Mouse (Mus musculus) frontal cortex, postnatal 14 days (tissue): ENCODE data around the gene Sgsm2.

Experiments used
- DNase-seq, 2 experiments: peaks; one replicate each; pipeline ENCODE4 v3.0.0; 2022; ENCODE audit warnings: low spot score in 2 of 2

Sgsm2 gene

GRCm38 (mm10) chr11:74881979-74882378 lies 14.9 kb downstream of the Sgsm2 start:
- no peak for DNase-seq

GRCm38 (mm10) chr11:74880999-74881398 lies 15.9 kb downstream of the Sgsm2 start:
- no peak for DNase-seq

- DNase-seq: peak; percentile 64 to 74
Observed at GRCm38 (mm10) chr11:74876801-74877200, 20.1 kb downstream of the Sgsm2 start.

DNA sequence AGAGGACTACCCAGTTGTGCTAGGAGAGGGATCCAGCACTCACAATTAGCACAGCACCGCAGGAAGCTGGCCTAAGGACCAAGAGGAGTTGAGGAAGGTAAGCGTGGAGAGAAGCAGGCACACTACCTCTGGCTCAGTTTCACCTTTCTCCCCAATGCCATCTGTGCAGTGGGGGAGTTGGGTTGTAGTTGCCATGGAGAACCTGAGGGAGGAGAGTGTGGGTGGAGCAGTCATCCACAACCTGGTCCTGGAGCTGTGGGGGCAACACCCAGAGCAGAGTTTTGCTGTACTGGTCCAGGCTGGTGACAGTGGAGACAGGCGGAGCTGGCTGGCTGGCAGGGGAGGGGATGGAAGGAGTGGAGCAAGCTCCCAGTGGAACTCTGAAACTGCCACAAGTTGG lies 22.2 kb downstream of the Sgsm2 start:
- DNase-seq: no peak

DNA sequence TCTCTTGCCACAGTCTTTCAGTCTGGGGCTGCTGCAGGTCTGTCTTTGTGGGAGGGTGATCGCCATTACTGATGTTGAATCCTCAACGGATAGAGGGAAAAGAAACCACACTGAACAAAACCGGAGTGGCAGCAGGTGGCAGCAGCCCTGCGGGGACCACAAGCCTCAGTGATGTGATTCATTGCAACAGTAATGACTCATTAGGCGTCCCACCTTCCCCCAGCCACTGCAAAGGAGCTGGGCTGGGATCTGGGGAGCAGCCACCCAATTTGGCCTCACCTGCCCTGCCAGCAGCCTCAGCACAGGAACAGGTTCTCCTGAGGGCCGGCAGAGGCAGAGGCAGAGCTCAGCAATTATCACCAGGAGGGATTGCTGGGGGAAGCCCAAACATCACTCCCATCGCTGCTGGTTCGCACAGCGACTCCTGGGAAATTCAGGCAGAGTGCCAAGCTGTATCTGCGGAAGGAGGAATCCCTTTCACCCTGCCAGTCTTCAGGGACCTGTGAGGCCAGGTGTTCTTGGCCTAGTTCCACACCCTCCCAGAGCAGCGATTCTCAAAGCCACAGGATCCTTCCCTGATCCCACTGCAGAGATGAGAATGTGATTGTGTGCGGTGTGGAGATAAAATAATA lies 25.8 kb downstream of the Sgsm2 start:
- DNase-seq: peak in 1 of 2 experiments; percentile 45

- DNase-seq: no peak
Observed at GRCm38 (mm10) chr11:74870544-74870943, 26.3 kb downstream of the Sgsm2 start.

DNA sequence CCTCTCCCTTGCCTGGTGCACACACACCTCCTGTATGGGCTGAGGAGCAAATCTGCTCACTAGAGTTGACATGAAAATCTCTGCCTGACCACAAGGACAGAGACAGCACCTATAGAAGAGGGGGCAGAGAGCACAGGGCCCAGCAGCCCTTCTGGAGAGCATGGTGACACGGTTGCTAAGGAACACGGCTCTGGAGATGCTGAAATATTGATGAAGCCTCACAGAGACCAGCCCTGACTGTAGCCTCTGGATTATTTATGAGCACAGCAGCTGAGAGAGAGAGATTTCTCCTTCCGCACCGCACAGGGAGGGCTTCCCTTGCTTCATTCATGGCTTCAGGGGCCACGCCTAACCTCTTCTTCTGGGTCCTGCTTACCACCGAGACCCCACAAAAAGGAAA lies 27.3 kb downstream of the Sgsm2 start:
- no peak for DNase-seq

GRCm38 (mm10) chr11:74868046-74868760 lies 28.7 kb downstream of the Sgsm2 start:
- DNase-seq: no peak

DNA sequence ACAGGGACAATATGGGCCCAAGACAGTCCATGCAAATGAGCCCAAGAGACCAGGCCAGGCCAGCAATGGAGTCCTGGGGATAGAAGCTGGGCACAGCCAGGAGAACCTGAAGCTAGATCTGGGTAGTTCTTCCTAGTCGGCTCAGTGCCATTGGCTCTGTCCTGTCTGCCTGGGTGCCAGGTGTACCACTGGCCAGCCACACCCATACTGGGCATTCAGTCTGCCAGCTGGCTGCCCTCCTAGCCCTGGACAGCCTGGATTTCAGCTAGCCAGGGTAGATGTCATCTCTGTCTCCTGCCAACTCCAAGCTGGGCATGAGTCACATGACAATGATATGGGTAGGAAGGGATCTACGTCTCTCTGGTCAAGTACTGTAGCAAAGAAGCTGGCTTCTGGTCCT lies 29.7 kb downstream of the Sgsm2 start:
- DNase-seq: no peak

GRCm38 (mm10) chr11:74866640-74867039 lies 30.2 kb downstream of the Sgsm2 start:
- no peak for DNase-seq

GRCm38 (mm10) chr11:74865252-74865651 lies 31.6 kb downstream of the Sgsm2 start:
- DNase-seq: no peak

DNA sequence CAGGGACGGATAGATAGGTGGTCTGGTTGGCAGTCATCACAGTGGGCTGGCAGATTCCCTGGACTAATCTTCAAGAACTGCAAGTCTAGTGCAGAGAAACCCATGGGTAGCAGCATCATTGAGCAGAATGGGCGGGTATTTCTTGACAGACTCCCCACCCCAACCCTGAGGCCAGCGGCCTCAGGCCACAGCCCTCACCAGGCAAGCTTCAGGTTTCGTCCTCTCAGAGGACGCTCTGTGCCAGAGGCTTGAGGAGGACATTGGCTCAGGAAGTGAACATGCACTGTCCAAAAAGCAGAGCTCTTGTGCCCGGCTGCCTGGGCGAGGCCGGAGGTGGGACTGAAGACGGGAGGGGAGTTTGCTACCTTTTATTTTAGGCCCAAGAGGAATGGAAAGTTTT lies 32.4 kb downstream of the Sgsm2 start:
- no peak for DNase-seq

DNA sequence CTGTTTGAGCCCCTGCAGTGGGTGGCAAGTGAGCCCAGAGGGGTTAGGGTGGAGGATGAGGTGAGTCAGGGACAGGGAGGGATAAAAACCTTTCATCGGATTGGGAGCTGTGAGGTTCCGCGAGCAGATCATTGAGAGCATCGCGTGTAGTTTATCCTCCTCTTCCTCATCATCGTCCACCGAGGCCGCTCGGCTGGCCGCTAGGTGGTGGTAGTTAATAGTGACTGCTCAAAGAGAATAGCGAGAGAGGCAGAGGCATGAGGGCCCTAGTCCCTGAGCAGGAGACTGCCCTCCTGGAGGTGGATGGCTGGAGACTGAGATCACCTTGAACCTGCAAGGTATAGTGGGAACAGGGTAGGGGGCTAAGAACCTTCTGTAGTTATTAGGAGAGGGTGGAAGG lies 33.4 kb downstream of the Sgsm2 start:
- DNase-seq: no peak

GRCm38 (mm10) chr11:74862129-74862528 lies 34.7 kb downstream of the Sgsm2 start:
- no peak for DNase-seq

- DNase-seq: no peak
Observed at GRCm38 (mm10) chr11:74857756-74858155, 39.1 kb downstream of the Sgsm2 start.

GRCm38 (mm10) chr11:74850998-74851661 lies 45.7 kb downstream of the Sgsm2 start:
- no peak for DNase-seq

DNA sequence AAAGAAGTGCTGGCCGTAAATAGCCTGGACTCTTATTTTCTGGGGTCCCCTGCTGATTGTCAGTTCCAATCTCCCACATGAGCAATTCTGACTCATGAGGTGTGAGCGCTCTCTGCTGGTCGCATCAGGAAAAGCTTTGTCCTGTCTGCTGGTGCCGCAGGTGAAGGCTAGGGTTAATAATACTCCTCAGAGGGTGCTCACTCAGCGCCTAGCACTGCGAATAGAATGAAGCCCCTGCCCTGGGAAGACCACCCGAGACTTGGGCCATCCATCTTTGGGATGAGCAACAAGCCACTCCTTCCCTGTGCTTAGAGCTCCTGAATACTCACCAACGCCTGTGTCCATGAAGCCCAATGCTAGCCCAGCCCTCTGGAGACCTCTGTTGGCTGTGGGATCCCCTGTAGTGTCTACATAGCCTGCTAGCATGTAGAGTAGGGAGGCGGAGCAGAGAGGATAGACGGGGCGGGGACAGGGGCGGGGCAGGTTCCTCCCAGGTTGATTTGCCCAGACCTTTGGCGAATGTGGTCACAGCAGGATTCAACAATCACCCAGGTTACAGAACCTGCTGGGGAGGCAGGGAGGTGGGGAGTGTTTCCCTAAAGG lies 48.8 kb downstream of the Sgsm2 start:
- DNase-seq: peak; percentile 60 to 72

- DNase-seq: no peak
Observed at GRCm38 (mm10) chr11:74845784-74846183, 51.1 kb downstream of the Sgsm2 start.

GRCm38 (mm10) chr11:74843761-74844160 lies 53.1 kb downstream of the Sgsm2 start:
- no peak for DNase-seq

GRCm38 (mm10) chr11:74843435-74843714 lies 53.5 kb downstream of the Sgsm2 start:
- DNase-seq: no peak

- no peak for DNase-seq
Observed at GRCm38 (mm10) chr11:74842656-74843434, 54.0 kb downstream of the Sgsm2 start.

- DNase-seq: no peak
Observed at GRCm38 (mm10) chr11:74842045-74842444, 54.8 kb downstream of the Sgsm2 start.
